Mouse (Mus musculus) G1E (cell line): Measurements from ENCODE around the gene Rmnd5a. TPM values are rescaled to one million over a fixed set of nuclear protein-coding genes. Genes with fewer than 3 reads are reported as not detected.
"Not testable (repeated sequence)": the region's sequence is repeated elsewhere in the genome, so short reads cannot be mapped to it uniquely, and the experiment has no call there.

Experiments used
- ATAC-seq: 2 replicates; pipeline ENCODE4 v1.8.0; 2016; ENCODE audit warnings: mild to moderate bottlenecking; ENCODE audit not compliant: insufficient number of reproducible peaks, poor library complexity, low FRiP score, severe bottlenecking; ENCODE audit errors: extremely low read depth
- DNase-seq: peaks from one replicate; pipeline ENCODE4 v3.0.0; 2012; ENCODE audit warnings: low spot score
- H3K27me3 ChIP-seq: 2 replicates; pipeline ENCODE4 v1.6.1; 2012; ENCODE audit warnings: mild to moderate bottlenecking, low read length, inconsistent platforms; ENCODE audit not compliant: insufficient read depth
- H3K36me3 ChIP-seq: replicated peaks from 2 replicates; pipeline ENCODE3; 2012; ENCODE audit warnings: mild to moderate bottlenecking, inconsistent platforms
- H3K4me1 ChIP-seq: 2 replicates; pipeline ENCODE4 v1.6.1; 2012; ENCODE audit warnings: low read depth, low read length, inconsistent platforms, mixed read lengths; ENCODE audit not compliant: insufficient read depth
- H3K4me3 ChIP-seq: 2 replicates; pipeline ENCODE4 v1.5.1; 2012; ENCODE audit warnings: low read depth, mild to moderate bottlenecking, inconsistent platforms, low read length, moderate library complexity, mixed read lengths
- H3K9me3 ChIP-seq: replicated peaks from 2 replicates; pipeline ENCODE4 v1.6.1; 2012; ENCODE audit warnings: inconsistent platforms
- CTCF ChIP-seq: IDR thresholded peaks from 2 replicates; pipeline ENCODE4 v1.5.1; 2012; ENCODE audit warnings: low read depth, low read length, inconsistent platforms, mixed read lengths
- GATA1 ChIP-seq: IDR thresholded peaks from 2 replicates; pipeline ENCODE4 v1.6.1; 2012; ENCODE audit warnings: borderline replicate concordance, low read length, inconsistent platforms, mixed read lengths
- GATA2 ChIP-seq: IDR thresholded peaks from 2 replicates; pipeline ENCODE4 v1.6.1; 2012; ENCODE audit warnings: low read depth, low read length, inconsistent platforms, borderline replicate concordance
- POLR2AphosphoS5 ChIP-seq: IDR thresholded peaks from 2 replicates; pipeline ENCODE4 v1.6.1; 2012; ENCODE audit warnings: low read depth, low read length, inconsistent platforms; ENCODE audit not compliant: insufficient replicate concordance
- TAL1 ChIP-seq: conservative IDR thresholded peaks from 2 replicates; pipeline ENCODE4 v1.6.1; 2012; ENCODE audit warnings: low read depth, low read length, inconsistent platforms, mixed read lengths
- polyA plus RNA-seq: library from polyadenylated mRNA; stranded (reverse); fragments of >175 nt; gene quantifications from 2 replicates; pipeline ENCODE4 v1.2.3, GENCODE M21; 2012
- total RNA-seq, 2 experiments: library from RNA; stranded (forward) in 1 of 2; stranded (reverse) in 1 of 2; fragments of 200-1000 nt in 1 of 2; fragments of >200 nt in 1 of 2; fragmentation: Nextera tagmentation in 1 of 2; gene quantifications; 2 replicates each; pipeline ENCODE4 v1.2.3; 2014 to 2017

The Rmnd5a gene
- total and polyA plus RNA-seq, 3 experiments = 7.4 to 89.4 (median 65.9) TPM

- TF ChIP-seq TAL1 = no peak
- TF ChIP-seq GATA2 = no peak
- no peak for TF ChIP-seq POLR2AphosphoS5
- TF ChIP-seq GATA1 = no peak
- no peak for TF ChIP-seq CTCF
- ATAC-seq (no peak), DNase-seq (no peak)
- H3K36me3 ChIP-seq = no peaks in the 10 kb centered on the region
- H3K4me3 ChIP-seq = no peak overlapping the region
- peaks cover 15% of the 10 kb centered on the region for H3K27me3 ChIP-seq
- H3K4me1 ChIP-seq = no peaks in the 10 kb centered on the region
- no peaks in the 10 kb centered on the region for H3K9me3 ChIP-seq
Measured at GRCm38 (mm10) chr6:71469291-71469690, 28.9 kb upstream of the Rmnd5a start.

- no peaks in the 10 kb centered on the region for H3K4me1 ChIP-seq
- peaks cover 2% of the 10 kb centered on the region; the same call in 1 of the 2 replicates for H3K9me3 ChIP-seq
- DNase-seq = no peak
- no peak for ATAC-seq
- H3K27me3 ChIP-seq = peaks cover 10% of the 10 kb centered on the region; the same call in 1 of the 2 replicates
- H3K36me3 ChIP-seq = no peaks in the 10 kb centered on the region
- no peak overlapping the region for H3K4me3 ChIP-seq
- TF ChIP-seq GATA1 = no peak
- no peak for TF ChIP-seq TAL1
Measured at GRCm38 (mm10) chr6:71467766-71468165, 27.3 kb upstream of the Rmnd5a start.

GRCm38 (mm10) chr6:71465146-71465545 is 24.7 kb upstream of the Rmnd5a start:
- no peak for ATAC-seq
- peaks cover 8% of the 10 kb centered on the region; the same call in 1 of the 2 replicates for H3K27me3 ChIP-seq

GRCm38 (mm10) chr6:71457956-71458608 is 17.6 kb upstream of the Rmnd5a start:
- ATAC-seq = no peak
- TF ChIP-seq POLR2AphosphoS5 (no peak), GATA2 (no peak), GATA1 (no peak), TAL1 (no peak), CTCF (no peak)

More at GRCm38 (mm10) chr6:71465146-71465545, 24.7 kb upstream of the Rmnd5a start:
- no peak for DNase-seq
- H3K36me3 ChIP-seq = no peaks in the 10 kb centered on the region
- no peaks in the 10 kb centered on the region for H3K4me1 ChIP-seq
- TF ChIP-seq TAL1 (no peak), GATA2 (no peak), GATA1 (no peak), CTCF (no peak), POLR2AphosphoS5 (no peak)
- no peak overlapping the region for H3K4me3 ChIP-seq
- H3K9me3 ChIP-seq = peaks cover 3% of the 10 kb centered on the region; the same call in 1 of the 2 replicates

GRCm38 (mm10) chr6:71453983-71454739 is 13.7 kb upstream of the Rmnd5a start:
- not testable (repeated sequence) for ATAC-seq, DNase-seq, H3K36me3 ChIP-seq

More at GRCm38 (mm10) chr6:71457956-71458608, 17.6 kb upstream of the Rmnd5a start:
- Histone ChIP-seq H3K36me3 (no peaks in the 10 kb centered on the region), H3K4me1 (no peaks in the 10 kb centered on the region), H3K4me3 (no peak overlapping the region), H3K9me3 (peaks cover 3% of the 10 kb centered on the region; the same call in 1 of the 2 replicates), H3K27me3 (peaks cover 12% of the 10 kb centered on the region)
- no peak for DNase-seq

GRCm38 (mm10) chr6:71452792-71453191 is 12.4 kb upstream of the Rmnd5a start:
- H3K4me3 ChIP-seq = no peak overlapping the region
- H3K4me1 ChIP-seq = peaks cover 4% of the 10 kb centered on the region; the same call in 1 of the 2 replicates
- no peak for TF ChIP-seq GATA1
- H3K36me3 ChIP-seq = no peaks in the 10 kb centered on the region
- peaks cover 7% of the 10 kb centered on the region for H3K27me3 ChIP-seq
- DNase-seq (no peak), ATAC-seq (no peak)
- no peaks in the 10 kb centered on the region for H3K9me3 ChIP-seq

More at GRCm38 (mm10) chr6:71453983-71454739, 13.7 kb upstream of the Rmnd5a start:
- H3K27me3 ChIP-seq = peaks cover 11% of the 10 kb centered on the region
- not testable (repeated sequence) for H3K4me3 ChIP-seq, H3K4me1 ChIP-seq, H3K9me3 ChIP-seq
